Mouse (Mus musculus): ENCODE data around the gene Gm3594. TPM values are rescaled to one million over a fixed set of nuclear protein-coding genes. Genes with fewer than 3 reads are reported as not detected.

Gene Gm3594
- not detected in 2 replicates for polyA plus RNA-seq (2012; rRNA removed)

DNA sequence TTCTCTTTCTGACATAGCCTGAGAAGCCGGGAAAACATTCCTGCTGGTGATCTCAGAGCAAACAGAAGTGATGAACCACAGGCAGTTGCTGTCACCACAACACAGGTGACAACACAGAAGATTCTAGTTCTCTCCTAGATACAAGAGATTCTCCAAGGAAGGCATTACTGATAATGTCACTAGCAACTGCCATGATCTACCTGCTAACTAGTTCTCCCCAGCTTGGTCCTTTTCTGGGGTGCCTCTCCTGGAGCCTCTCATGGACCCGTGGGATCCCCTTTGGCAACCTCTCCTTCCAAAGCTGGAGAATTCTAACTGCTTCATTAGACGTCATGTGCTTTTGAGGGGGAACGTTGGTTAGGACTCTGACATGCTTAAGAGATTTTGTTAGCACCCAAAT is at the start of gene Gm3594:
Gene Gm3594 (minus strand): TSS at position 101 of the 400 bp plus-strand sequence.

GRCm38 (mm10) chr14:6412382-6412781 is 32.0 kb downstream of the Gm3594 start, which contains the start of gene Gm3591:
Gene Gm3591, minus strand, starts transcription at chr14:6412482.

DNA sequence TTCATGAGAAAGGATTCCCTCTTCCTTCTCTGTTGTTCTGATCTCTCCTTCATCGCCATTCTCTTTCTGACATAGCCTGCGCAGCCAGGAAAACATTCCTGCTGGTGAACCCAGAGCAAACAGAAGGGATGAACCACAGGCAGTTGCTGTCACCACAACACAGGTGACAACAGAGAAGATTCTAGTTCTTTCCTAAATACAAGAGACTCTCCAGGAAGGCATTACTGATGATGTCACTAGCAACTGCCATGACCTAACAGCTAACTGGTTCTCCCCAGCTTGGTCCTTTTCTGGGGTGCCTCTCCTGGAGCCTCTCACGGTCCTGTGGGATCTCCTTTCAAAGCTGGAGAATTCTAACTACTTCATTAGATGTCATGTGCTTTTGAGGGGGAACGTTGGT is 54.2 kb downstream of the Gm3594 start, which contains the start of gene Gm16440:
Gene Gm16440 (minus strand): TSS at position 101 of the 400 bp plus-strand sequence.

Other genes with a start within 250 kb of the Gm3594 start
- not detected in 2 replicates for gene Gm21560, start 225.3 kb downstream of the Gm3594 start, polyA plus RNA-seq (2012; rRNA removed)
- 0.01 TPM in 1 of 2 replicates, not detected in the other for gene Gm3411, start 157.4 kb downstream of the Gm3594 start, polyA plus RNA-seq (2012; rRNA removed)
- not detected in 2 replicates for gene Gm21103, start 139.8 kb downstream of the Gm3594 start, polyA plus RNA-seq (2012; rRNA removed)
- gene Gm3618, start 100.9 kb downstream of the Gm3594 start, polyA plus RNA-seq (2012; rRNA removed): not detected in 2 replicates
- gene Gm16440, start 54.3 kb downstream of the Gm3594 start, polyA plus RNA-seq (2012; rRNA removed): not detected in 2 replicates
- gene Gm3591, start 32.1 kb downstream of the Gm3594 start, polyA plus RNA-seq (2012; rRNA removed): 0.02 TPM in 1 of 2 replicates, not detected in the other
- gene Gm8356, start 92.7 kb upstream of the Gm3594 start, polyA plus RNA-seq (2012; rRNA removed): not detected in 2 replicates
- not detected in 2 replicates for gene Gm3629, start 146.0 kb upstream of the Gm3594 start, polyA plus RNA-seq (2012; rRNA removed)
- not detected in 2 replicates for gene Gm3460, start 177.8 kb upstream of the Gm3594 start, polyA plus RNA-seq (2012; rRNA removed)
- not detected in 2 replicates for gene Gm10251, start 239.6 kb upstream of the Gm3594 start, polyA plus RNA-seq (2012; rRNA removed)

Measured in liver, embryonic 18 days (tissue).